Mouse (Mus musculus): ENCODE measurements around the gene Rraga. TPM values are rescaled to one million over a fixed set of nuclear protein-coding genes. Genes with fewer than 3 reads are reported as not detected.

The Rraga gene
- total and polyA plus RNA-seq, 3 experiments = 13.6 to 96.2 (median 38.3) TPM

DNA sequence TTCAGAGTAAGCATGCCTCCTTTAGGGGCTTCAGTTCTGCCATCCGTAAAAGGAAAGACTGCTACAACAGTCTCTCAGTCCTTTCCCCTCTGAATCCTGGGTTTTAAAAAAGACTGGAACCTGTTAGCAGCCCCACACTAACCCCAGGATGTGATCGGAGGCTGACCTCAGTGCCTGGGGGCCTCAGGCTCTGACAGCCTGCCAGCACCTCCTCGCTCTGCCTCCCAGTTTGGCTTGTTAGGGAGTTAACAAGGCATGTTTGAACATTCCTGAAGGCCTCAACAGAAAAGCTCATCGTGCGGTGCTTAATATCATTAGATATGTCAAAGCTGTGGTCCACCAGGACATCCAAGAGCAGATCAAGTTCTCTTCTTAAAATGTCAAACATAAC, 41.4 kb upstream of the Rraga start:
- H3K9ac ChIP-seq (ENCODE audit: insufficient read depth, low read depth) = no peak overlapping the region
- no peaks in the 10 kb centered on the region for H3K4me1 ChIP-seq (ENCODE audit: control insufficient read depth in 1 of 2, insufficient read depth in 2 of 2)
- H3K27ac ChIP-seq (ENCODE audit: insufficient read depth, low read depth) = no peak overlapping the region
- no peaks in the 10 kb centered on the region for H3K27me3 ChIP-seq (replicated peaks)
- H3K9me3 ChIP-seq (replicated peaks; ENCODE audit: low read length) = no peaks in the 10 kb centered on the region
- TF ChIP-seq HCFC1 (IDR thresholded peaks at IDR 0.05; ENCODE audit: low read depth, low read length) (no peak), SIN3A (IDR thresholded peaks at IDR 0.05; ENCODE audit: low read length) (no peak), ZNF384 (IDR thresholded peaks at IDR 0.05; ENCODE audit: low read depth, low read length) (no peak), USF2 (conservative IDR thresholded peaks at IDR 0.05; ENCODE audit: low read depth, low read length) (no peak), JUND (conservative IDR thresholded peaks at IDR 0.05; ENCODE audit: low read depth, low read length) (no peak)
- H3K36me3 ChIP-seq (replicated peaks in 1 of 2; ENCODE audit: control insufficient read depth in 1 of 2, insufficient read depth in 1 of 2, low read length in 1 of 2) = no peaks in the 10 kb centered on the region
- H3K4me3 ChIP-seq (replicated peaks in 1 of 3; ENCODE audit: low read depth in 2 of 3, low read length in 2 of 3, poor library complexity in 1 of 3) = no peak overlapping the region
- DNase-seq (ENCODE audit: extremely low read depth) = no peak
- no peaks in the 10 kb centered on the region for H3K79me2 ChIP-seq (replicated peaks; ENCODE audit: control insufficient read depth, extremely low read depth, insufficient read depth, poor library complexity, severe bottlenecking)
- dilution Hi-C loops (cut with MboI; ENCODE audit: extremely low pct_ligation_motif_present, extremely low pct_unique_long_range_greater_than_20kb, low sequenced_read_pairs) = no loop called here
- in situ Hi-C loops (cut with MboI; ENCODE audit: low pct_ligation_motif_present, low pct_unique_long_range_greater_than_20kb, low sequenced_read_pairs) = loop anchor here (25.0 kb wide), 1 partner anchor 697 kb away; no protein-coding TSS in a partner anchor
- H3K4me2 ChIP-seq (ENCODE audit: insufficient read depth, low read depth, poor library complexity, severe bottlenecking) = no peak overlapping the region

DNA sequence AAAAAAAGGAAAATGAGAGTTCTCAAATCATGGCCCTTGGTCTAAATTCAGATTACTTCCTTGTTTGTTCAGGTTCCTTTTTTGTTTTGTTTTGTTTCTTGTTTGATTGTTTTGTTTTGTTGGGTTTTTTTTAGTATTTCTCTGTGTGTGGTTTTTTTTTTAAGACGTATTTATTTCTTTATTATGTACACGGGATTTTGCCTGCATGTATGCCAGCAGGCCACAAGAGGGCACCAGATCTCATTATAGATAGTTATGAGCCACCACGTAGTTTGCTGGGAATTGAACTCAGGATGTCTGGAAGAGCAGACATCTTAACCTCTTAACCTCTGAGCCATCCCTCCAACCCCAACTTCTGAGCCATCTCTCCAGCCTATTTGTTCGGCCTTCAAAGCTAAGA, 37.5 kb upstream of the Rraga start:
- in situ Hi-C loops (cut with MboI; ENCODE audit: low pct_ligation_motif_present, low pct_unique_long_range_greater_than_20kb, low sequenced_read_pairs) = loop anchor here (25.0 kb wide), 1 partner anchor 701 kb away; no protein-coding TSS in a partner anchor

DNA sequence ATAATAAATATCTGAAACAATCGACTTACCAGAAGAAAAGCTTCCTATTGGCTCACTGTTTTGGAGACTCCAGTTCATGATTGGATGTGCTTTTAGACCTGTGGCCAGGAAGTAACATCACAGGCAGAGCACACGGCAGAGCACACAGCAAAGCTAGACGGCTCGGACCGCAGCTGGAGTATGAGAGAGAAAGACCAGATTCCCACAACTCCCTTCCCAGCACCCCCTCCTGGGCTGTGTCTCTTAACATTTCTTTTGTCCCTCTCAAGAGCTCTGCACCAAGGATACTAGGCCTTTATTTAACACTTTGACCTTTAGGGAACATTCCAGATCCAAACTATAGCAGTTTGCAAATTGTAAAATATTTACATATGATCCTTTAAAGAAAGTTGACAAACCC, 36.5 kb upstream of the Rraga start:
- TF ChIP-seq SMC3 (IDR thresholded peaks at IDR 0.05; ENCODE audit: low read depth, low read length) (no peak), MXI1 (IDR thresholded peaks at IDR 0.05; ENCODE audit: low read depth, low read length) (no peak), GABPA (IDR thresholded peaks at IDR 0.05; ENCODE audit: insufficient replicate concordance, low read depth, low read length) (no peak), MAFK (IDR thresholded peaks at IDR 0.05; ENCODE audit: insufficient replicate concordance, low read length) (no peak), CHD1 (IDR thresholded peaks at IDR 0.05; ENCODE audit: low read depth, low read length) (no peak), ZC3H11A (IDR thresholded peaks at IDR 0.05; ENCODE audit: low read depth, low read length) (no peak), TCF12 (IDR thresholded peaks at IDR 0.05; ENCODE audit: low read depth, low read length) (no peak), USF2 (conservative IDR thresholded peaks at IDR 0.05; ENCODE audit: low read depth, low read length) (no peak), ZNF384 (IDR thresholded peaks at IDR 0.05; ENCODE audit: low read depth, low read length) (no peak), CHD2 (IDR thresholded peaks at IDR 0.05; ENCODE audit: low read length) (no peak)
- in situ Hi-C loops (cut with MboI; ENCODE audit: low pct_ligation_motif_present, low pct_unique_long_range_greater_than_20kb, low sequenced_read_pairs) = loop anchor here (25.0 kb wide), 1 partner anchor 702 kb away; no protein-coding TSS in a partner anchor
- DNase-seq (ENCODE audit: extremely low read depth) = no peak
- H3K9ac ChIP-seq (ENCODE audit: insufficient read depth, low read depth) = no peak overlapping the region
- no peak overlapping the region for H3K4me2 ChIP-seq (ENCODE audit: insufficient read depth, low read depth, poor library complexity, severe bottlenecking)
- peaks cover 3 to 25% of the 10 kb centered on the region in 2 experiments for H3K4me1 ChIP-seq (ENCODE audit: control insufficient read depth in 1 of 2, insufficient read depth in 2 of 2)
- H3K9me3 ChIP-seq (replicated peaks; ENCODE audit: low read length) = no peaks in the 10 kb centered on the region
- no peaks in the 10 kb centered on the region for H3K27me3 ChIP-seq (replicated peaks)
- H3K27ac ChIP-seq (ENCODE audit: insufficient read depth, low read depth) = no peak overlapping the region
- H3K36me3 ChIP-seq (replicated peaks in 1 of 2; ENCODE audit: control insufficient read depth in 1 of 2, insufficient read depth in 1 of 2, low read length in 1 of 2) = no peaks in the 10 kb centered on the region
- dilution Hi-C loops (cut with MboI; ENCODE audit: extremely low pct_ligation_motif_present, extremely low pct_unique_long_range_greater_than_20kb, low sequenced_read_pairs) = no loop called here
- no peak overlapping the region for H3K4me3 ChIP-seq (replicated peaks in 1 of 3; ENCODE audit: low read depth in 2 of 3, low read length in 2 of 3, poor library complexity in 1 of 3)
- H3K79me2 ChIP-seq (replicated peaks; ENCODE audit: control insufficient read depth, extremely low read depth, insufficient read depth, poor library complexity, severe bottlenecking) = no peaks in the 10 kb centered on the region

More for the DNA sequence above, 37.5 kb upstream of the Rraga start:
- Histone ChIP-seq H3K79me2 (replicated peaks; ENCODE audit: control insufficient read depth, extremely low read depth, insufficient read depth, poor library complexity, severe bottlenecking) (no peaks in the 10 kb centered on the region), H3K27ac (ENCODE audit: insufficient read depth, low read depth) (no peak overlapping the region), H3K4me3 (replicated peaks in 1 of 3; ENCODE audit: low read depth in 2 of 3, low read length in 2 of 3, poor library complexity in 1 of 3) (no peak overlapping the region), H3K9ac (ENCODE audit: insufficient read depth, low read depth) (no peak overlapping the region), H3K27me3 (replicated peaks) (no peaks in the 10 kb centered on the region), H3K4me2 (ENCODE audit: insufficient read depth, low read depth, poor library complexity, severe bottlenecking) (no peak overlapping the region), H3K36me3 (replicated peaks in 1 of 2; ENCODE audit: control insufficient read depth in 1 of 2, insufficient read depth in 1 of 2, low read length in 1 of 2) (no peaks in the 10 kb centered on the region), H3K4me1 (ENCODE audit: control insufficient read depth in 1 of 2, insufficient read depth in 2 of 2) (peaks cover 0 to 15% of the 10 kb centered on the region in 2 experiments; a peak in 3 of 4 replicates), H3K9me3 (replicated peaks; ENCODE audit: low read length) (no peaks in the 10 kb centered on the region)
- dilution Hi-C loops (cut with MboI; ENCODE audit: extremely low pct_ligation_motif_present, extremely low pct_unique_long_range_greater_than_20kb, low sequenced_read_pairs) = no loop called here
- peak; percentile 55 for DNase-seq (ENCODE audit: extremely low read depth)
- TF ChIP-seq ZKSCAN1 (IDR thresholded peaks at IDR 0.05; ENCODE audit: borderline replicate concordance, low read depth, low read length) = no peak
- TF ChIP-seq SMC3 (IDR thresholded peaks at IDR 0.05; ENCODE audit: low read depth, low read length) = peak; percentile 79
- peak; percentile 70 to 83 for TF ChIP-seq CTCF (conservative IDR thresholded peaks at IDR 0.05 in 1 of 2, IDR thresholded peaks at IDR 0.05 in 1 of 2; ENCODE audit: low read depth in 2 of 2, low read length in 2 of 2)
- no peak for TF ChIP-seq CHD1 (IDR thresholded peaks at IDR 0.05; ENCODE audit: low read depth, low read length)
- TF ChIP-seq JUND (conservative IDR thresholded peaks at IDR 0.05; ENCODE audit: low read depth, low read length) = peak; percentile 25; the same call in 1 of the 2 replicates
- TF ChIP-seq ZC3H11A (IDR thresholded peaks at IDR 0.05; ENCODE audit: low read depth, low read length) = peak; percentile 41; the same call in 1 of the 2 replicates
- peak; percentile 77 for TF ChIP-seq ZNF384 (IDR thresholded peaks at IDR 0.05; ENCODE audit: low read depth, low read length)
- peak; percentile 59 for TF ChIP-seq RAD21 (IDR thresholded peaks at IDR 0.05; ENCODE audit: low read depth, low read length)

Data from CH12.LX (cell line).